11 mouse cellular contexts compared by ENCODE assay signal in the genomic region with DNA sequence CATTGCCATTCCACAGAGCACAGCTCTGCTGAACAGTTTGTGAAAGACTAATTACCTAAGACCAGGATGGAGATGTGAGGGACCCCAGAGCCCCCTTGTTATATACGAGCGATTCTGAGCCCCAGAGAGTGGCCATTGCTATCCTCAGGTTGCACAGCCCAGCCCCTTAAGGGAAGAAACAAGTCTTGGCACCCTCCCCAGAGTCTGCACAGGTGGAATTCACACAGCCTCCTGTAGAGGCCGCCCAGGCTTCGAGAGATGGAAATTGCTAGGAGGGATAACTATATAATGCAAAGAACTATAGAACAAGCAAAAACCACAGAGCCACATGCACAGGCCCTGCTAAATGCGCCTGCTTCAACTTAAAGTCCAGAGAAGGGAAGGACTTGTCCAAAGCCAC.
DNase-seq lines count a peak whose midpoint lies in the region; ATAC-seq and TF ChIP-seq lines count a peak whose summit lies in the region.
"Had no signal": no experiment of that assay in that cellular context is flagged by ENCODE, and none has a peak within 500 bp of the region (broad histone marks: within the 10 kb centered on the region; RNA-seq: fewer than 3 reads in every experiment).

No protein-coding gene starts in this region.

- TF ChIP-seq CTCF in intestine, postnatal 0 days (IDR thresholded peaks at IDR 0.05; ENCODE audit: low read depth), result peak; percentile 49
- TF ChIP-seq CTCF in cortical plate, adult 2 months (IDR thresholded peaks at IDR 0.05; ENCODE audit: extremely low read depth, insufficient read depth, low read length), result 0 out of 2 replicates have a peak, but pooled peaks have one; percentile 26
- peak; percentile 66 for TF ChIP-seq CTCF in stomach, postnatal 0 days (IDR thresholded peaks at IDR 0.05; ENCODE audit: low read depth)

- no peak for TF ChIP-seq EP300 in stomach, postnatal 0 days (optimal IDR thresholded peaks at IDR 0.05)

- 63% methylated on average over 5 of the region's 5 CpGs for WGBS in intestine, postnatal 0 days
- 58% methylated on average over 5 of the region's 5 CpGs for WGBS in intestine, embryonic 15.5 days
- WGBS in stomach, postnatal 0 days, result 48% methylated on average over 5 of the region's 5 CpGs

- no peaks in the 10 kb centered on the region for H3K27me3 ChIP-seq in intestine, postnatal 0 days (replicated peaks; ENCODE audit: control insufficient read depth, insufficient read depth, low read length)
- 0 out of 2 replicates have a peak, but pooled peaks cover 2% of the 10 kb centered on the region for H3K27me3 ChIP-seq in intestine, embryonic 15.5 days (replicated peaks)
- H3K27me3 ChIP-seq in stomach, postnatal 0 days (ENCODE audit: control insufficient read depth, insufficient read depth, low read length), result no peaks in the 10 kb centered on the region
- H3K27me3 ChIP-seq: liver, embryonic 15.5 days; Patski had no signal

- no peak overlapping the region for H3K27ac ChIP-seq in intestine, postnatal 0 days (ENCODE audit: low read depth, low read length)
- H3K27ac ChIP-seq in intestine, embryonic 15.5 days, result no peak overlapping the region
- no peak overlapping the region for H3K27ac ChIP-seq in cortical plate, adult 2 months (ENCODE audit: insufficient read depth, low read length)
- no peak overlapping the region for H3K27ac ChIP-seq in stomach, postnatal 0 days (replicated peaks)
- H3K27ac ChIP-seq: liver, embryonic 15.5 days had no signal

- H3K36me3 ChIP-seq in intestine, postnatal 0 days (ENCODE audit: control insufficient read depth, insufficient read depth), result no peaks in the 10 kb centered on the region
- no peaks in the 10 kb centered on the region for H3K36me3 ChIP-seq in intestine, embryonic 15.5 days
- no peaks in the 10 kb centered on the region for H3K36me3 ChIP-seq in stomach, postnatal 0 days (ENCODE audit: control insufficient read depth, insufficient read depth, low read length)
- H3K36me3 ChIP-seq: liver, embryonic 15.5 days had no signal

- no peak overlapping the region for H3K9ac ChIP-seq in intestine, postnatal 0 days (ENCODE audit: low read depth, low read length)
- no peak overlapping the region for H3K9ac ChIP-seq in intestine, embryonic 15.5 days
- H3K9ac ChIP-seq in stomach, postnatal 0 days (ENCODE audit: low read length), result no peak overlapping the region
- H3K9ac ChIP-seq: liver, embryonic 15.5 days had no signal

- DNase-seq in urinary bladder, postnatal 14 days (ENCODE audit: low spot score), result peak; percentile 42
- no peak for DNase-seq in urinary bladder, postnatal 25 days (ENCODE audit: low spot score)
- no peak for DNase-seq in stomach, postnatal 0 days (ENCODE audit: low spot score)
- no peak for DNase-seq in thymus, postnatal 14 days
- no peak for DNase-seq in ovary, postnatal 10 days (ENCODE audit: low spot score)

- TF ChIP-seq POLR2A in cortical plate, adult 2 months (IDR thresholded peaks at IDR 0.05; ENCODE audit: extremely low read depth, insufficient read depth, low read length), result no peak

- H3K4me3 ChIP-seq in intestine, postnatal 0 days (ENCODE audit: low read depth, low read length), result no peak overlapping the region
- H3K4me3 ChIP-seq in intestine, embryonic 15.5 days (replicated peaks), result no peak overlapping the region
- H3K4me3 ChIP-seq in cortical plate, adult 2 months (ENCODE audit: insufficient read depth, low read length), result no peak overlapping the region
- no peak overlapping the region for H3K4me3 ChIP-seq in stomach, postnatal 0 days (ENCODE audit: low read depth, low read length)
- H3K4me3 ChIP-seq: liver, embryonic 15.5 days had no signal

- H3K4me2 ChIP-seq in intestine, postnatal 0 days (replicated peaks; ENCODE audit: low read depth), result no peak overlapping the region
- no peak overlapping the region for H3K4me2 ChIP-seq in intestine, embryonic 15.5 days (replicated peaks)
- no peak overlapping the region for H3K4me2 ChIP-seq in stomach, postnatal 0 days (replicated peaks; ENCODE audit: low read depth)
- H3K4me2 ChIP-seq: liver, embryonic 15.5 days had no signal

- no peaks in the 10 kb centered on the region for H3K4me1 ChIP-seq in intestine, postnatal 0 days (replicated peaks; ENCODE audit: control insufficient read depth, insufficient read depth, low read length)
- H3K4me1 ChIP-seq in intestine, embryonic 15.5 days (replicated peaks), result no peaks in the 10 kb centered on the region
- H3K4me1 ChIP-seq in cortical plate, adult 2 months (ENCODE audit: control insufficient read depth, insufficient read depth, low read length), result no peaks in the 10 kb centered on the region
- no peaks in the 10 kb centered on the region for H3K4me1 ChIP-seq in stomach, postnatal 0 days (replicated peaks; ENCODE audit: control insufficient read depth, insufficient read depth)
- H3K4me1 ChIP-seq: liver, embryonic 15.5 days had no signal

- no peaks in the 10 kb centered on the region for H3K9me3 ChIP-seq in intestine, postnatal 0 days (ENCODE audit: control insufficient read depth)
- no peaks in the 10 kb centered on the region for H3K9me3 ChIP-seq in intestine, embryonic 15.5 days
- H3K9me3 ChIP-seq in stomach, postnatal 0 days (ENCODE audit: control insufficient read depth, low read length), result no peaks in the 10 kb centered on the region
- H3K9me3 ChIP-seq: liver, embryonic 15.5 days had no signal

- no peak for ATAC-seq in intestine, postnatal 0 days
- no peak for ATAC-seq in intestine, embryonic 15.5 days
- no peak for ATAC-seq in stomach, postnatal 0 days (ENCODE audit: low FRiP score, low TSS enrichment)
- ATAC-seq: forebrain, embryonic 16.5 days; Patski had no signal
